9 mouse cellular contexts compared by ENCODE assay signal in the genomic region with DNA sequence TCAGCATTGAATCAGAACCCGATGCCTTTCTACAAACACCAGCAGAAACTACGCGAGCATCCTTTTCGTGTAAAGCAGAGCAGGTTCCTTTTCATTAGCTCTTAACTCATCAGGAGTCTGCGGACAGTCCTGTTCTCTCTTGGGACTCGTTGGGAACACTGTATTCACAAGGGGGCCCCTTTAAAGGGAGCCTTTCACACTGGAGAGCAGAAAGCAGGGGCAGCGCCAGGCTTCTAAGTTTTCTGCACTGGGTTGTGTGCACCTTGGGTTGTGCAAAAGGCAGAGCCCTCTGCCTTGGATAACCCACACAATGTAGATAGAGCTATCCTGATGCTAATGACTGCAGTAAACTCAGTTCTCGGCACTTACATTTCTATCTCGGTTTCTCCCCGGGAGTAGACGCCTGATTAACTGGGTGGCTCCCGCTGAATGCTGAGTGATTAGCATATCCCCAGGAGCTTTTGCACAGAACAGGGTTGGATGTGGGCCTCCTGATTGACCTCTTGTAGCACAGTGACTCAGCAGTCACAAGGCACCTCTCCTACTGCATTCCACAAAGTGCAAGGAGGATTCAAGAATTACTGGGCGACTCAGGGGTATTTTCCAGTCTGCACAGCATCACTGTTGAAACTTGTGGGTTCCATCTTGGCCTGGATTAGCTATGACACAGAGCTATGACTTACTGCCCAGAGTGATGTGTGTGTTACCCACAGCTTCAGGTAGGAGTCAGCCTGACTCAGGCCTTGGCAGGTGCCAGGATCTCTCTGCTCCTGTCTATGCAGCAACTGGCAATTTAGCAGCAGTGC.
DNase-seq lines count a peak whose midpoint lies in the region; ATAC-seq and TF ChIP-seq lines count a peak whose summit lies in the region.
"Had no signal": no experiment of that assay in that cellular context is flagged by ENCODE, and none has a peak within 500 bp of the region (broad histone marks: within the 10 kb centered on the region; RNA-seq: fewer than 3 reads in every experiment).

No protein-coding gene starts in this region.

- H3K4me1 ChIP-seq in liver, postnatal 0 days (ENCODE audit: insufficient read depth), result no peaks in the 10 kb centered on the region
- H3K4me1 ChIP-seq in hindbrain, embryonic 12.5 days, result peaks cover 7% of the 10 kb centered on the region
- no peaks in the 10 kb centered on the region; the same call in 1 of the 2 replicates for H3K4me1 ChIP-seq in liver, embryonic 15.5 days (replicated peaks)

- ATAC-seq in liver, postnatal 0 days, result no peak
- ATAC-seq in hindbrain, embryonic 12.5 days (ENCODE audit: low FRiP score), result peak; percentile 54; the same call in 1 of the 2 replicates
- ATAC-seq in liver, embryonic 15.5 days (ENCODE audit: insufficient read depth), result peak; percentile 86
- no peak for ATAC-seq in erythroid progenitor cell, adult 5-6 weeks (replicated peaks; ENCODE audit: low FRiP score, poor library complexity, severe bottlenecking)

- TF ChIP-seq CTCF in liver, postnatal 0 days (IDR thresholded peaks at IDR 0.05; ENCODE audit: low read depth), result no peak

- H3K27me3 ChIP-seq in liver, postnatal 0 days (ENCODE audit: insufficient read depth, low read length), result no peaks in the 10 kb centered on the region
- no peaks in the 10 kb centered on the region for H3K27me3 ChIP-seq in hindbrain, embryonic 12.5 days
- no peaks in the 10 kb centered on the region for H3K27me3 ChIP-seq in liver, embryonic 15.5 days
- H3K27me3 ChIP-seq: limb, embryonic 13.5 days had no signal

- no peak overlapping the region for H3K4me2 ChIP-seq in liver, postnatal 0 days (ENCODE audit: low read depth, low read length)
- H3K4me2 ChIP-seq in hindbrain, embryonic 12.5 days (replicated peaks), result peak overlapping the region; percentile 27
- no peak overlapping the region for H3K4me2 ChIP-seq in liver, embryonic 15.5 days
- H3K4me2 ChIP-seq: limb, embryonic 13.5 days had no signal

- no peaks in the 10 kb centered on the region for H3K9me3 ChIP-seq in liver, postnatal 0 days (ENCODE audit: low read length)
- H3K9me3 ChIP-seq in hindbrain, embryonic 12.5 days (replicated peaks), result no peaks in the 10 kb centered on the region
- no peaks in the 10 kb centered on the region for H3K9me3 ChIP-seq in liver, embryonic 15.5 days (replicated peaks)
- H3K9me3 ChIP-seq: limb, embryonic 13.5 days had no signal

- H3K9ac ChIP-seq in liver, postnatal 0 days (replicated peaks), result no peak overlapping the region
- H3K9ac ChIP-seq in hindbrain, embryonic 12.5 days, result no peak overlapping the region
- no peak overlapping the region for H3K9ac ChIP-seq in liver, embryonic 15.5 days
- H3K9ac ChIP-seq: limb, embryonic 13.5 days had no signal

- 36% methylated on average over 13 of the region's 13 CpGs for WGBS in liver, postnatal 0 days (ENCODE audit: insufficient replicate concordance)
- 7% methylated on average over 13 of the region's 13 CpGs for WGBS in hindbrain, embryonic 12.5 days
- 25% methylated on average over 13 of the region's 13 CpGs for WGBS in liver, embryonic 15.5 days (ENCODE audit: insufficient replicate concordance)

- no peak overlapping the region for H3K4me3 ChIP-seq in liver, postnatal 0 days (ENCODE audit: low read depth, low read length)
- H3K4me3 ChIP-seq in hindbrain, embryonic 12.5 days, result no peak overlapping the region
- no peak overlapping the region for H3K4me3 ChIP-seq in liver, embryonic 15.5 days (replicated peaks)
- H3K4me3 ChIP-seq: limb, embryonic 13.5 days had no signal

- no peak overlapping the region for H3K27ac ChIP-seq in liver, postnatal 0 days (ENCODE audit: low read depth)
- no peak overlapping the region for H3K27ac ChIP-seq in hindbrain, embryonic 12.5 days
- H3K27ac ChIP-seq in liver, embryonic 15.5 days (replicated peaks), result no peak overlapping the region
- H3K27ac ChIP-seq: limb, embryonic 13.5 days had no signal

- TF ChIP-seq EP300 in liver, postnatal 0 days (IDR thresholded peaks at IDR 0.05; ENCODE audit: low read depth), result no peak

- peak; percentile 45 for DNase-seq in liver
- no peak for DNase-seq in liver, postnatal 0 days
- DNase-seq in fibroblast of lung, adult 2 months (ENCODE audit: low read depth), result peak; percentile 80
- DNase-seq in yolk sac, embryonic 10.5 days (ENCODE audit: low spot score), result peak; percentile 24
- no peak for DNase-seq in cerebellum, postnatal 10 days

- no peaks in the 10 kb centered on the region for H3K36me3 ChIP-seq in liver, postnatal 0 days (replicated peaks; ENCODE audit: insufficient read depth, low read length)
- no peaks in the 10 kb centered on the region for H3K36me3 ChIP-seq in hindbrain, embryonic 12.5 days
- H3K36me3 ChIP-seq in liver, embryonic 15.5 days (replicated peaks), result no peaks in the 10 kb centered on the region
- H3K36me3 ChIP-seq: limb, embryonic 13.5 days had no signal

Comparison
In these comparisons a context has a peak if more than half of its experiments do, and no peak if none do; other contexts are left out.
1. DNase-seq: peak in liver (single experiment), fibroblast of lung, adult 2 months (single experiment) and yolk sac, embryonic 10.5 days (single experiment); none in liver, postnatal 0 days (single experiment) and cerebellum, postnatal 10 days (0 of 2).
2. ATAC-seq: peak in hindbrain, embryonic 12.5 days (single experiment) and liver, embryonic 15.5 days (single experiment); none in liver, postnatal 0 days (single experiment) and erythroid progenitor cell, adult 5-6 weeks (single experiment).